ENCODE assay signal across 8 mouse cellular contexts in genomic region chr3:96221640-96222038, GRCm38 (mm10). TPM values are rescaled to one million over a fixed set of nuclear protein-coding genes. Genes with fewer than 3 reads are reported as not detected.
DNase-seq lines count a peak whose midpoint lies in the region; TF ChIP-seq lines count a peak whose summit lies in the region.

No protein-coding gene starts in this region.

- no peaks in the 10 kb centered on the region for H3K27me3 ChIP-seq in thymus, adult 2 months (ENCODE audit: control insufficient read depth, insufficient read depth, low read length)
- H3K27me3 ChIP-seq in limb, embryonic 10.5 days (ENCODE audit: low read depth, poor library complexity, severe bottlenecking) = no peaks in the 10 kb centered on the region

- no peak for TF ChIP-seq CTCF in thymus, adult 2 months (IDR thresholded peaks at IDR 0.05; ENCODE audit: borderline replicate concordance, control insufficient read depth, extremely low read depth, insufficient read depth, low read length, poor library complexity)
- TF ChIP-seq CTCF in olfactory bulb, adult 2 months (IDR thresholded peaks at IDR 0.05; ENCODE audit: insufficient read depth, low read depth, low read length) = no peak

- H3K9me3 ChIP-seq in limb, embryonic 10.5 days (replicated peaks) = no peaks in the 10 kb centered on the region

- H3K4me1 ChIP-seq in thymus, adult 2 months (replicated peaks; ENCODE audit: control insufficient read depth, insufficient read depth, low read length) = peaks cover 23% of the 10 kb centered on the region
- peaks cover 33% of the 10 kb centered on the region for H3K4me1 ChIP-seq in limb, embryonic 10.5 days
- H3K4me1 ChIP-seq in olfactory bulb, adult 2 months (ENCODE audit: control insufficient read depth, insufficient read depth, low read length) = peaks cover 10% of the 10 kb centered on the region

- DNase-seq in embryo, embryonic 10 days (ENCODE audit: low spot score) = peak; percentile 19
- no peak for DNase-seq in embryo, embryonic 10.5 days (ENCODE audit: low spot score)
- DNase-seq in thymus, adult 2 months = peak; percentile 45
- DNase-seq in thymus, postnatal 0 days (ENCODE audit: low spot score) = no peak
- no peak for DNase-seq in limb, embryonic 10.5 days (ENCODE audit: low spot score)
- DNase-seq in gastrocnemius, adult 18-20 months (ENCODE audit: low spot score) = no peak
- DNase-seq in Muller cell, postnatal 12 days (ENCODE audit: inconsistent ontology term) = no peak

- no peak for TF ChIP-seq POLR2A in thymus, adult 2 months (IDR thresholded peaks at IDR 0.05; ENCODE audit: control insufficient read depth, extremely low read depth, insufficient read depth, low read length, poor library complexity)
- no peak for TF ChIP-seq POLR2A in olfactory bulb, adult 2 months (IDR thresholded peaks at IDR 0.05; ENCODE audit: insufficient read depth, low read depth, low read length)

- H3K4me3 ChIP-seq in thymus, adult 2 months (ENCODE audit: control insufficient read depth, insufficient read depth, low read length) = peak overlapping the region; percentile 89
- H3K4me3 ChIP-seq in limb, embryonic 10.5 days = peak overlapping the region; percentile 65
- peak overlapping the region; percentile 78 for H3K4me3 ChIP-seq in olfactory bulb, adult 2 months (ENCODE audit: insufficient read depth, low read depth, low read length)

- H3K36me3 ChIP-seq in thymus, adult 2 months (ENCODE audit: control insufficient read depth, insufficient read depth, low read length) = no peaks in the 10 kb centered on the region
- H3K36me3 ChIP-seq in limb, embryonic 10.5 days = no peaks in the 10 kb centered on the region

- WGBS in thymus, adult 2 months = 8% methylated on average over 9 of the region's 9 CpGs
- WGBS in limb, embryonic 10.5 days = 26% methylated on average over 9 of the region's 9 CpGs
- 6% methylated on average over 9 of the region's 9 CpGs for WGBS in olfactory bulb, adult 2 months

- H3K27ac ChIP-seq in thymus, adult 2 months (ENCODE audit: control insufficient read depth, insufficient read depth, low read length) = peak overlapping the region; percentile 97
- peak overlapping the region; percentile 97 for H3K27ac ChIP-seq in limb, embryonic 10.5 days
- peak overlapping the region; percentile 89 for H3K27ac ChIP-seq in olfactory bulb, adult 2 months (ENCODE audit: insufficient read depth, low read depth, low read length)

RNA-seq across cellular contexts. Expression of gene Hist2h2be, which starts 0.7 kb away (rescaled TPM):
- polyA plus RNA-seq in thymus, adult 2 months (2012; rRNA removed) = 14.7 and 16.7 TPM in 2 replicates
- polyA plus RNA-seq in thymus, postnatal 0 days (2015; fragmentation: Nextera tagmentation; extraction: Ambion mirVana) = 8.6 and 10.0 TPM in 2 replicates
- polyA plus RNA-seq in limb, embryonic 10.5 days (2016; fragmentation: Nextera tagmentation; extraction: Ambion mirVana) = 3.4 and 5.8 TPM in 2 replicates
- polyA plus RNA-seq in olfactory bulb, adult 2 months (2012; ENCODE audit: insufficient read depth, insufficient read length, low replicate concordance, missing spikeins) = not detected in 2 replicates
- total RNA-seq in gastrocnemius, adult 18-20 months (2021) = 1 to 10 TPM; 4.2 to 6.2 TPM

RNA-seq across cellular contexts. Expression of gene Hist2h2ac, which starts 1.0 kb away (rescaled TPM):
- 149 and 173 TPM in 2 replicates for polyA plus RNA-seq in thymus, adult 2 months (2012; rRNA removed)
- polyA plus RNA-seq in thymus, postnatal 0 days (2015; fragmentation: Nextera tagmentation; extraction: Ambion mirVana) = 41.4 and 51.6 TPM in 2 replicates
- 11.7 and 16.3 TPM in 2 replicates for polyA plus RNA-seq in limb, embryonic 10.5 days (2016; fragmentation: Nextera tagmentation; extraction: Ambion mirVana)
- not detected in 2 replicates for polyA plus RNA-seq in olfactory bulb, adult 2 months (2012; ENCODE audit: insufficient read depth, insufficient read length, low replicate concordance, missing spikeins)
- total RNA-seq in gastrocnemius, adult 18-20 months (2021) = 10 to 100 TPM in 1 of 2 experiments, 1 to 10 TPM in 1; 6.7 to 12.5 TPM

RNA-seq across cellular contexts. Expression of gene Hist2h2ab, which starts 2.0 kb away (rescaled TPM):
- polyA plus RNA-seq in thymus, adult 2 months (2012; rRNA removed) = 6.1 and 15.8 TPM in 2 replicates
- polyA plus RNA-seq in thymus, postnatal 0 days (2015; fragmentation: Nextera tagmentation; extraction: Ambion mirVana) = 0.94 and 1.8 TPM in 2 replicates
- polyA plus RNA-seq in limb, embryonic 10.5 days (2016; fragmentation: Nextera tagmentation; extraction: Ambion mirVana) = 0.63 and 1.2 TPM in 2 replicates
- not detected in 2 replicates for polyA plus RNA-seq in olfactory bulb, adult 2 months (2012; ENCODE audit: insufficient read depth, insufficient read length, low replicate concordance, missing spikeins)
- total RNA-seq in gastrocnemius, adult 18-20 months (2021) = 1 to 10 TPM in 1 of 2 experiments, under 1 TPM in 1; 0.62 to 1.8 TPM

RNA-seq across cellular contexts. Expression of gene Bola1, which starts 2.1 kb away (rescaled TPM):
- polyA plus RNA-seq in thymus, adult 2 months (2012; rRNA removed) = 54.1 and 55.4 TPM in 2 replicates
- 84.7 and 86.0 TPM in 2 replicates for polyA plus RNA-seq in thymus, postnatal 0 days (2015; fragmentation: Nextera tagmentation; extraction: Ambion mirVana)
- 74.2 and 76.5 TPM in 2 replicates for polyA plus RNA-seq in limb, embryonic 10.5 days (2016; fragmentation: Nextera tagmentation; extraction: Ambion mirVana)
- polyA plus RNA-seq in olfactory bulb, adult 2 months (2012; ENCODE audit: insufficient read depth, insufficient read length, low replicate concordance, missing spikeins) = not detected in 2 replicates
- 10 to 100 TPM; 27.8 to 31.6 TPM for total RNA-seq in gastrocnemius, adult 18-20 months (2021)

RNA-seq across cellular contexts. Expression of gene Hist2h3c2, which starts 17.3 kb away (rescaled TPM):
- polyA plus RNA-seq in thymus, adult 2 months (2012; rRNA removed) = 1,020 and 1,654 TPM in 2 replicates
- 30.0 and 47.7 TPM in 2 replicates for polyA plus RNA-seq in thymus, postnatal 0 days (2015; fragmentation: Nextera tagmentation; extraction: Ambion mirVana)
- 6.5 and 7.3 TPM in 2 replicates for polyA plus RNA-seq in limb, embryonic 10.5 days (2016; fragmentation: Nextera tagmentation; extraction: Ambion mirVana)
- not detected in 2 replicates for polyA plus RNA-seq in olfactory bulb, adult 2 months (2012; ENCODE audit: insufficient read depth, insufficient read length, low replicate concordance, missing spikeins)
- 1 to 10 TPM; 4.7 to 4.9 TPM for total RNA-seq in gastrocnemius, adult 18-20 months (2021)

Comparison
In these comparisons a context has a peak if more than half of its experiments do, and no peak if none do; other contexts are left out.
1. DNase-seq: peak in embryo, embryonic 10 days (single experiment) and thymus, adult 2 months (single experiment); none in embryo, embryonic 10.5 days (single experiment), thymus, postnatal 0 days (single experiment), limb, embryonic 10.5 days (single experiment), gastrocnemius, adult 18-20 months (single experiment) and Muller cell, postnatal 12 days (single experiment).
2. RNA of gene Hist2h2ac, which starts 1.0 kb away (polyA plus RNA-seq): 149 to 173 TPM in thymus, adult 2 months, 41.4 to 51.6 TPM in thymus, postnatal 0 days and 11.7 to 16.3 TPM in limb, embryonic 10.5 days; not detected in olfactory bulb, adult 2 months; every median in the first group is over 10 times any median in the second.
3. Peak in every context shown above with its lines, with median percentiles within 50 percentile points of each other: H3K27ac ChIP-seq and H3K4me3 ChIP-seq.